Mouse (Mus musculus): ENCODE data around the gene Fbxw7.

DNA sequence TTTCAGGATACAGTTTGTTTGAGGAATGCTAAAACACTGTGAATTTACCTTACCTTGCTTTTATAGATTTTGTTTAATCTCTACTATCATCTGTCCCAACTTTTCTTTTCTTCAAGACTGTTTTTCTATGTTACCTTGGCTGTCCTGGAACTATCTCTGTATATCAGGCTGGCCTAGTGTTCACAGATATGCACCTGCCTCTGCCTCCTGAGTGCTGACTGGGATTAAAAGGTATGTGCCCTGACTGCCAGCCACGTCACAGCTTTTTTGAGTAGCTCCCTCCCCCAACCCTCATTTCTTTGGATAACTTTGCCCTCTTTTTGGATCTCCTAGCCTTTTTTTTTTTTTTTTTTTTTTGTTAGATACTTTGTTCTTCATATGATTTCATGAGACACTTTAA, 1.9 kb downstream of the Fbxw7 start:
- TF ChIP-seq POLR2A (IDR thresholded peaks at IDR 0.05; ENCODE audit: insufficient read depth, low read length) (no peak), CTCF (IDR thresholded peaks at IDR 0.05; ENCODE audit: low read depth, low read length) (no peak), EP300 (IDR thresholded peaks at IDR 0.05; ENCODE audit: insufficient read depth, low read depth, low read length) (no peak)
